Mouse (Mus musculus) left cerebral cortex, adult 2 months (tissue): ENCODE results near the gene Serpine1. TPM values are rescaled to one million over a fixed set of nuclear protein-coding genes. Genes with fewer than 3 reads are reported as not detected.

ENCODE experiments used
- DNase-seq, 2 experiments: peaks; one replicate each; pipeline ENCODE4 v3.0.0; 2021 to 2022; ENCODE audit warnings: low spot score in 2 of 2, mixed read lengths in 1 of 2; ENCODE audit errors: extremely low spot score in 1 of 2
- H3K27ac ChIP-seq: fragments of 200-600 bp; 2 replicates; pipeline ENCODE4 v1.8.1; 2022
- H3K4me3 ChIP-seq: fragments of 200-600 bp; 2 replicates; pipeline ENCODE4 v1.8.1; 2022
- CTCF ChIP-seq: fragments of 200-600 bp; IDR thresholded peaks from 2 replicates; pipeline ENCODE4 v1.8.1; 2022; ENCODE audit warnings: antibody characterized with exemption, mild to moderate bottlenecking, moderate library complexity
- intact Hi-C: fragments of 180-260 bp; cut with DNase I; formaldehyde crosslinking; loops from one replicate; pipeline ENCODE4 v1.15.1; 2025
- total RNA-seq, 2 experiments: library from RNA; stranded (reverse); gene quantifications; 2 replicates each; pipeline ENCODE4 v1.2.3; 2021

Gene Serpine1
- total RNA-seq, 2 experiments from 2014 or later: 0.91 to 1.1 TPM

GRCm38 (mm10) chr5:137046324-137046718 lies 25.7 kb downstream of the Serpine1 start:
- intact Hi-C loops: no loop called here
- Histone ChIP-seq H3K27ac (peak overlapping the region; percentile 81), H3K4me3 (peak overlapping the region; percentile 69)
- DNase-seq: no peak
- TF ChIP-seq CTCF: no peak

GRCm38 (mm10) chr5:137045402-137046323 lies 26.4 kb downstream of the Serpine1 start, which contains the start of gene Ap1s1:
Gene Ap1s1 (minus strand): TSS chr5:137046135.
- intact Hi-C loops: no loop called here
- peak; percentile 98 to 99 for DNase-seq
- H3K4me3 ChIP-seq: peak within 1 kb of the TSS; percentile 69
- H3K27ac ChIP-seq: peak within 1 kb of the TSS; percentile 85
- TF ChIP-seq CTCF: no peak

GRCm38 (mm10) chr5:137043997-137044396 lies 28.1 kb downstream of the Serpine1 start:
- Histone ChIP-seq H3K27ac (no peak overlapping the region), H3K4me3 (no peak overlapping the region)
- DNase-seq: no peak
- no peak for TF ChIP-seq CTCF
- intact Hi-C loops: no loop called here

GRCm38 (mm10) chr5:137041442-137041841 lies 30.6 kb downstream of the Serpine1 start:
- no peak for TF ChIP-seq CTCF
- intact Hi-C loops: no loop called here
- H3K27ac ChIP-seq: no peak overlapping the region
- DNase-seq: no peak
- no peak overlapping the region for H3K4me3 ChIP-seq

- DNase-seq: no peak
- intact Hi-C loops: no loop called here
- H3K4me3 ChIP-seq: no peak overlapping the region
- TF ChIP-seq CTCF: no peak
- no peak overlapping the region for H3K27ac ChIP-seq
Measured at GRCm38 (mm10) chr5:137039453-137039852, 32.6 kb downstream of the Serpine1 start.

- no peak overlapping the region for H3K4me3 ChIP-seq
- intact Hi-C loops: no loop called here
- DNase-seq: peak in 1 of 2 experiments; percentile 45
- no peak for TF ChIP-seq CTCF
- H3K27ac ChIP-seq: peak overlapping the region; percentile 50
Measured at GRCm38 (mm10) chr5:137036211-137036610, 35.9 kb downstream of the Serpine1 start.

- intact Hi-C loops: loop anchor here (1.0 to 5.0 kb wide), 2 partner anchors 71 to 275 kb away; partner anchors contain the start of gene Srrt
- DNase-seq: peak; percentile 88 to 90
- no peak; the same call in 1 of the 2 replicates for TF ChIP-seq CTCF
- H3K4me3 ChIP-seq: peak overlapping the region; percentile 65
- H3K27ac ChIP-seq: peak overlapping the region; percentile 93
Measured at GRCm38 (mm10) chr5:137032641-137033074, 39.4 kb downstream of the Serpine1 start.

GRCm38 (mm10) chr5:137032033-137032421 lies 40.0 kb downstream of the Serpine1 start:
- TF ChIP-seq CTCF: peak; percentile 4
- peak overlapping the region; percentile 93 for H3K27ac ChIP-seq
- peak; percentile 71 for DNase-seq
- intact Hi-C loops: loop anchor here (1.0 to 5.0 kb wide), 2 partner anchors 71 to 275 kb away; partner anchors contain the start of gene Srrt
- peak overlapping the region; percentile 65 for H3K4me3 ChIP-seq

GRCm38 (mm10) chr5:137031076-137032032 lies 40.7 kb downstream of the Serpine1 start:
- intact Hi-C loops: loop anchor here (1.0 to 5.0 kb wide), 3 partner anchors 72 to 276 kb away; partner anchors contain the start of gene Srrt
- TF ChIP-seq CTCF: no peak
- DNase-seq: peak in 1 of 2 experiments; percentile 42
- peak overlapping the region; percentile 93 for H3K27ac ChIP-seq
- peak overlapping the region; percentile 65 for H3K4me3 ChIP-seq

- intact Hi-C loops: loop anchor here (2.0 to 5.0 kb wide), 2 partner anchors 258 to 277 kb away; partner anchors contain the start of gene Srrt
- Histone ChIP-seq H3K4me3 (peak overlapping the region; percentile 65), H3K27ac (peak overlapping the region; percentile 93)
- TF ChIP-seq CTCF: no peak
- peak in 1 of 2 experiments; percentile 65 for DNase-seq
Measured at GRCm38 (mm10) chr5:137030416-137030810, 41.7 kb downstream of the Serpine1 start.
